Mouse (Mus musculus) Muller cell, postnatal 12 days (primary cell): ENCODE results near the gene 0610010K14Rik.

Experiments
- DNase-seq: peaks from one replicate; pipeline ENCODE4 v3.0.0-alpha.2; 2015; ENCODE audit errors: inconsistent ontology term

0610010K14Rik gene

GRCm38 (mm10) chr11:70235254-70235900 lies 2.3 kb downstream of the 0610010K14Rik start:
- DNase-seq, result no peak

GRCm38 (mm10) chr11:70234497-70234896 lies 3.2 kb downstream of the 0610010K14Rik start:
- DNase-seq, result no peak

- DNase-seq, result no peak
These were observed 3.7 kb downstream of the 0610010K14Rik start for GRCm38 (mm10) chr11:70234037-70234436.

GRCm38 (mm10) chr11:70233016-70233415 lies 4.7 kb downstream of the 0610010K14Rik start:
- DNase-seq, result no peak

- DNase-seq, result peak; percentile 76
These were observed 5.2 kb downstream of the 0610010K14Rik start for GRCm38 (mm10) chr11:70232546-70232945.

- DNase-seq, result peak; percentile 88
These were observed 7.4 kb downstream of the 0610010K14Rik start for GRCm38 (mm10) chr11:70230239-70230727.

- DNase-seq, result no peak
These were observed 8.3 kb downstream of the 0610010K14Rik start, which contains the start of gene Bcl6b for GRCm38 (mm10) chr11:70229260-70230010. Bcl6b (minus strand) TSS chr11:70229798.

GRCm38 (mm10) chr11:70228828-70229227 lies 8.9 kb downstream of the 0610010K14Rik start:
- DNase-seq, result peak; percentile 62

- DNase-seq, result no peak
These were observed 10.0 kb downstream of the 0610010K14Rik start for GRCm38 (mm10) chr11:70227661-70228245.

GRCm38 (mm10) chr11:70227126-70227525 lies 10.6 kb downstream of the 0610010K14Rik start:
- no peak for DNase-seq

- DNase-seq, result no peak
These were observed 11.2 kb downstream of the 0610010K14Rik start for GRCm38 (mm10) chr11:70226602-70226890.

GRCm38 (mm10) chr11:70225798-70226601 lies 11.7 kb downstream of the 0610010K14Rik start:
- no peak for DNase-seq

GRCm38 (mm10) chr11:70223724-70224123 lies 14.0 kb downstream of the 0610010K14Rik start:
- no peak for DNase-seq

GRCm38 (mm10) chr11:70221603-70222500 lies 15.9 kb downstream of the 0610010K14Rik start:
- DNase-seq, result no peak

GRCm38 (mm10) chr11:70220731-70221602 lies 16.7 kb downstream of the 0610010K14Rik start, which contains the start of gene Slc16a13:
Slc16a13 (minus strand) TSS chr11:70221064.
- peak; percentile 97 for DNase-seq

- no peak for DNase-seq
These were observed 17.4 kb downstream of the 0610010K14Rik start for GRCm38 (mm10) chr11:70220323-70220722.

GRCm38 (mm10) chr11:70219873-70220272 lies 17.8 kb downstream of the 0610010K14Rik start:
- DNase-seq, result no peak

- no peak for DNase-seq
These were observed 18.8 kb downstream of the 0610010K14Rik start for GRCm38 (mm10) chr11:70218741-70219470.

GRCm38 (mm10) chr11:70218039-70218438 lies 19.7 kb downstream of the 0610010K14Rik start:
- DNase-seq, result no peak
